Mouse (Mus musculus) cortical plate, adult 2 months (tissue): Measurements from ENCODE around the gene Cd7.

ENCODE experiments used
- CTCF ChIP-seq: fragments of 200-500 bp; IDR thresholded peaks from 2 replicates; pipeline ENCODE4 v1.5.1; 2011; ENCODE audit warnings: mild to moderate bottlenecking, control low read depth, low read length; ENCODE audit not compliant: insufficient read depth; ENCODE audit errors: extremely low read depth
- POLR2A ChIP-seq: fragments of 200-500 bp; IDR thresholded peaks from 2 replicates; pipeline ENCODE4 v1.6.1; 2011; ENCODE audit warnings: mild to moderate bottlenecking, low read length, control low read depth; ENCODE audit not compliant: insufficient read depth; ENCODE audit errors: extremely low read depth

DNA sequence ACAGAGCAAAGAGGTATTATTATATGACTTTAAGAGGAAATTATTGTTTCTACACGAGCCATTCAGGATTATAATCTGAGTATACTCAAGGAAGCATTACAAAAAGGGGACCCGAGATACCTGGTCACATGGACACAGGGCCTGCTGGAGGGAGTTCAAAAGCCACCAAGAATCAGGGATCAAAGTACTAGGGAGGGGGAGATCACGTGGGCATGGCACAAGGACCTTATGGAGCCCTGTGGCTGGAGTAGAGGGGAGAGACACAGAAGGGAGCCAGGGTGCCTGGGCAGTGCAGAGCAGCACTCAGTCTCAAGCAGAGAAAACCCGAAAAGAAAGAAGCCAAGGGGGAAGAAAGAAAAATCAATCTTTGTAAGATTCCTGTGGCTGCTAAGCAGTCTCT lies 13.2 kb upstream of the Cd7 start:
- TF ChIP-seq POLR2A (no peak), CTCF (no peak)
